Mouse (Mus musculus): ENCODE data around the gene Chd5. TPM values are rescaled to one million over a fixed set of nuclear protein-coding genes. Genes with fewer than 3 reads are reported as not detected.

The Chd5 gene
- 22.1 and 47.3 TPM in 2 replicates for polyA plus RNA-seq (2012; rRNA removed)

GRCm38 (mm10) chr4:152338419-152339292 lies at the start of gene Chd5:
Gene Chd5 (plus strand): TSS chr4:152338651.
- TF ChIP-seq POLR2A (IDR thresholded peaks at IDR 0.05; ENCODE audit: borderline replicate concordance, extremely low read depth, insufficient read depth, insufficient read length, poor library complexity, severe bottlenecking) (no peak), CTCF (IDR thresholded peaks at IDR 0.05; ENCODE audit: borderline replicate concordance, extremely low read depth, insufficient read depth, insufficient read length) (no peak)
- DNase-seq (ENCODE audit: low read depth): peak; percentile 54

- DNase-seq (ENCODE audit: low read depth): peak; percentile 78
- TF ChIP-seq CTCF (IDR thresholded peaks at IDR 0.05; ENCODE audit: borderline replicate concordance, extremely low read depth, insufficient read depth, insufficient read length) (no peak), POLR2A (IDR thresholded peaks at IDR 0.05; ENCODE audit: borderline replicate concordance, extremely low read depth, insufficient read depth, insufficient read length, poor library complexity, severe bottlenecking) (no peak)
Observed at GRCm38 (mm10) chr4:152290385-152290784, 48.1 kb upstream of the Chd5 start.

- no peak for DNase-seq (ENCODE audit: low read depth)
- TF ChIP-seq CTCF (IDR thresholded peaks at IDR 0.05; ENCODE audit: borderline replicate concordance, extremely low read depth, insufficient read depth, insufficient read length) (no peak), POLR2A (IDR thresholded peaks at IDR 0.05; ENCODE audit: borderline replicate concordance, extremely low read depth, insufficient read depth, insufficient read length, poor library complexity, severe bottlenecking) (no peak)
Observed at GRCm38 (mm10) chr4:152290991-152291390, 47.5 kb upstream of the Chd5 start.

GRCm38 (mm10) chr4:152291562-152291961 lies 46.9 kb upstream of the Chd5 start, which contains the start of gene Hes3:
Gene Hes3 (minus strand): TSS chr4:152291662.
- no peak for DNase-seq (ENCODE audit: low read depth)

GRCm38 (mm10) chr4:152292102-152292765 lies 46.2 kb upstream of the Chd5 start:
- TF ChIP-seq CTCF (IDR thresholded peaks at IDR 0.05; ENCODE audit: borderline replicate concordance, extremely low read depth, insufficient read depth, insufficient read length) (no peak), POLR2A (IDR thresholded peaks at IDR 0.05; ENCODE audit: borderline replicate concordance, extremely low read depth, insufficient read depth, insufficient read length, poor library complexity, severe bottlenecking) (no peak)
- DNase-seq (ENCODE audit: low read depth): peak; percentile 67

More at GRCm38 (mm10) chr4:152291562-152291961, 46.9 kb upstream of the Chd5 start, which contains the start of gene Hes3:
- TF ChIP-seq POLR2A (IDR thresholded peaks at IDR 0.05; ENCODE audit: borderline replicate concordance, extremely low read depth, insufficient read depth, insufficient read length, poor library complexity, severe bottlenecking) (no peak), CTCF (IDR thresholded peaks at IDR 0.05; ENCODE audit: borderline replicate concordance, extremely low read depth, insufficient read depth, insufficient read length) (no peak)

- DNase-seq (ENCODE audit: low read depth): no peak
Observed at GRCm38 (mm10) chr4:152294188-152294929, 44.1 kb upstream of the Chd5 start.

GRCm38 (mm10) chr4:152295916-152296315 lies 42.5 kb upstream of the Chd5 start:
- TF ChIP-seq POLR2A (IDR thresholded peaks at IDR 0.05; ENCODE audit: borderline replicate concordance, extremely low read depth, insufficient read depth, insufficient read length, poor library complexity, severe bottlenecking): no peak
- TF ChIP-seq CTCF (IDR thresholded peaks at IDR 0.05; ENCODE audit: borderline replicate concordance, extremely low read depth, insufficient read depth, insufficient read length): no peak
- no peak for DNase-seq (ENCODE audit: low read depth)

More at GRCm38 (mm10) chr4:152294188-152294929, 44.1 kb upstream of the Chd5 start:
- TF ChIP-seq POLR2A (IDR thresholded peaks at IDR 0.05; ENCODE audit: borderline replicate concordance, extremely low read depth, insufficient read depth, insufficient read length, poor library complexity, severe bottlenecking) (no peak), CTCF (IDR thresholded peaks at IDR 0.05; ENCODE audit: borderline replicate concordance, extremely low read depth, insufficient read depth, insufficient read length) (peak; percentile 49; the same call in 1 of the 2 replicates)

- no peak for DNase-seq (ENCODE audit: low read depth)
- no peak for TF ChIP-seq CTCF (IDR thresholded peaks at IDR 0.05; ENCODE audit: borderline replicate concordance, extremely low read depth, insufficient read depth, insufficient read length)
- no peak for TF ChIP-seq POLR2A (IDR thresholded peaks at IDR 0.05; ENCODE audit: borderline replicate concordance, extremely low read depth, insufficient read depth, insufficient read length, poor library complexity, severe bottlenecking)
Observed at GRCm38 (mm10) chr4:152296371-152296770, 42.1 kb upstream of the Chd5 start.

- DNase-seq (ENCODE audit: low read depth): peak; percentile 99
- peak; percentile 89 for TF ChIP-seq POLR2A (IDR thresholded peaks at IDR 0.05; ENCODE audit: borderline replicate concordance, extremely low read depth, insufficient read depth, insufficient read length, poor library complexity, severe bottlenecking)
- no peak for TF ChIP-seq CTCF (IDR thresholded peaks at IDR 0.05; ENCODE audit: borderline replicate concordance, extremely low read depth, insufficient read depth, insufficient read length)
Observed at GRCm38 (mm10) chr4:152296874-152297861, 41.3 kb upstream of the Chd5 start, which contains the start of gene Icmt. Gene Icmt (plus strand): TSS chr4:152297227.

GRCm38 (mm10) chr4:152298836-152299235 lies 39.6 kb upstream of the Chd5 start:
- TF ChIP-seq POLR2A (IDR thresholded peaks at IDR 0.05; ENCODE audit: borderline replicate concordance, extremely low read depth, insufficient read depth, insufficient read length, poor library complexity, severe bottlenecking) (no peak), CTCF (IDR thresholded peaks at IDR 0.05; ENCODE audit: borderline replicate concordance, extremely low read depth, insufficient read depth, insufficient read length) (no peak)
- no peak for DNase-seq (ENCODE audit: low read depth)
